Mouse (Mus musculus) liver, postnatal 0 days (tissue): Measurements from ENCODE around the gene P2ry12.

Experiments used
- CTCF ChIP-seq: sonication (generic); IDR thresholded peaks from 2 replicates; pipeline ENCODE4 v1.5.1; 2016; ENCODE audit warnings: antibody characterized with exemption, low read depth
- EP300 ChIP-seq: IDR thresholded peaks from 2 replicates; pipeline ENCODE4 v1.6.1; 2016; ENCODE audit warnings: antibody characterized with exemption, low read depth, mild to moderate bottlenecking

DNA sequence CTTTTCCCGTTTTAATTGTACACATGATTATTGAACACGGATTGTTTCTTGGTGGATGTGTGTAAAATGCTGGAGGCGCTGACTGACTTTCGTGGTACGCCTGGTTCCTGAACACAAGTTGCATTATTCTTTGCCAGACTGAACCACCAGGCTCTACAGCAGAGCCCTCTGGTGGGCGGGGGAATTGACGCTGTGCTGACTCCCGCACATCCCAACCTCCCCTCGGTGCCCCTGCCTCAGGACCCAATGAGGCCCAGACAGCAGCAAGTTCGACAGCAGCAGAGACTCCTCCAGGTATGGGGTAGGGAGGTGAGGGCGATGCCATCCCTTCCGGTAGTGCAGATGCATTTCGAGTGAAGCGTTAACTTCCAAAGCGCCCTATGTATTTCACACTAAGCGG lies 35.0 kb upstream of the P2ry12 start:
- TF ChIP-seq EP300: no peak
- TF ChIP-seq CTCF: no peak
